Mouse (Mus musculus): ENCODE data around the gene Tgif1.
A peak's percentile ranks its signal among the peaks of the same experiment; 100 is the strongest.
"Not testable (repeated sequence)": the region's sequence is repeated elsewhere in the genome, so short reads cannot be mapped to it uniquely, and the experiment has no call there.

Tgif1 gene

DNA sequence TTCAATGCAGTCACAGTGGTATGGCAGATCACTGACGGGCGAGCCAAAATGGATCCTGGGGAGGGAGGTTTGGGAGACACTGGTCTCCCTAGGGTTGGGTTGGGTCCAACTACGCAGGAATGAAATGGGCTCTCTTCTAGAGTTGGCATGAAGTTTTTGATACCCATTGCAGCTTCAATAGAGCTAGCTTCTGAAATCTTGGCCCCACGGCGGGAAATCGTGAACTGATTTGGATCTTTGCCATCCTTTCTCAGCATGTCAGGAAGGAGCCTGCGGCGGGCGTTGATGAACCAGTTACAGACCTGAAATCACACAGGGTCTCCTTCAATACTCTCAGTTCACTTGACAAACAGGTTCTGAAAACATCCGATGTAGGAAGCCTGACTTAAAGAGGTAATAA, 8.4 kb downstream of the Tgif1 start:
- peak; percentile 65 for DNase-seq (ENCODE audit: inconsistent ontology term)

GRCm38 (mm10) chr17:70843252-70843651, 10.1 kb downstream of the Tgif1 start:
- DNase-seq (ENCODE audit: inconsistent ontology term), result no peak

DNA sequence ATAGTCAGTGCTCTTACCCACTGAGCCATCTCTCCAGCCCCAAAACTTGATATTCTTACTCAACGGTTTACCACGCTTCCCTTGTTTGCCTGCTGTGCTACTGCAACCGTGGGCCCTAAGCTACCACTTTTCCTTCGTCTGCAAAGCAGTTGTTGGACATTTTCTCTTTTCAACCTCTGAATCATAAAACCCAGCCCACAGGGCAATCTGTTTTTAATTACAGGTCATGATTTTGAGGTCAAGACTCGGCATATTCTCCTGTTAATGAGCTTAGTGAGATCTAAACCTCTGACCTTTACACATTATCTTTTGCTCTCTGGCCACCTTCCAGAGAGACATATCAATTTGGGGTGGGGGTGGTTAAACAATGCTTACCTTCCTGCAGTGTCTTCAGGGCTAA, 14.8 kb downstream of the Tgif1 start:
- no peak for DNase-seq (ENCODE audit: inconsistent ontology term)

GRCm38 (mm10) chr17:70838031-70838430, 15.3 kb downstream of the Tgif1 start:
- DNase-seq (ENCODE audit: inconsistent ontology term), result no peak

- DNase-seq (ENCODE audit: inconsistent ontology term), result not testable (repeated sequence)
Observed at GRCm38 (mm10) chr17:70837474-70837873, 15.9 kb downstream of the Tgif1 start.

DNA sequence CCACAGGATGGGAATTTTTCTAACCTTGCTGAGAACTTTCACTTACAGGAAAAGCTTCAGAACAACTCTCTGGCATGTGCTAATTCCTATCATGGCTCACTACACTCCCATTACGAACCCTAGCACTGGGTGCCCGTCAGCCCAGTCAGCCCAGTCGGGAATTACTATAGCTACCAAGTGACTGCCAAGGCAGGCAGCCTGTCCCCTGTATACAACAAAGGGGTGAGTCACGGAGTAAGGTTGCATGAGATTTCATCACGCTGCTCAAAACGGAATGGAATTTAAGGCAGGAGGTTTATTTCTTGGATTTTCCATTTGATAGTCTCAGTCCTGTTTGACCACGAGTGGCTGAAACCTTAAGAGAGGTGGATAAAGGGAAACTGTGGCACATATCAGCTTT, 16.5 kb downstream of the Tgif1 start:
- DNase-seq (ENCODE audit: inconsistent ontology term), result peak; percentile 90

- peak; percentile 20 for DNase-seq (ENCODE audit: inconsistent ontology term)
Observed at GRCm38 (mm10) chr17:70835071-70835790, 18.1 kb downstream of the Tgif1 start.

DNA sequence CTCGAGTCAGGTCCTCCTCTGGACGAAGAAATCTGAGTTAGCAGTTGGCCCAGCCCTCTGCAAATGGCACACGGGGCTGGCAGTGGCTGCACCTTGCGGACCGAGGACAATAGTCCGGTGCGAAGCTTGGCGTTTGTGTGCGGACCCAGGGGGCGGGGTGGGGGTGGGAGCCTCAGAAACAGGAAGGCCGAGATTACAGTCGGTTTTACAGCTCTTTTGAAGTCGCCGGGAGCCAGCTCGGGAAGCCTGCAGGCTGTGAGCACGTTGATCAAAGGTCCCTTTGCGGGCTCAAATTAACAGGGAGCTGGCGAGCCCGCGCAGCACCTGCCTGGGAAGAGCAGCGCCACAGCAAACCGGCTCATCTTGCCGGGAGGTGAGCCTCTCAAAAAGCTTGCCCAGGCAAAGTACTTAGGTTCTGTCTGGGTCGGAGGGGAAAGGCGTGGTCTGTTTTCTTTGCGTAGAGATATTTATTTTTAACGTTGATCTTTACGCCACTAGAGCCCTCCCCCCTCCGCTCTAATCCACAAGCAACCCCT, 18.8 kb downstream of the Tgif1 start:
- peak; percentile 65 for DNase-seq (ENCODE audit: inconsistent ontology term)

GRCm38 (mm10) chr17:70832544-70832943, 20.8 kb downstream of the Tgif1 start:
- no peak for DNase-seq (ENCODE audit: inconsistent ontology term)

- DNase-seq (ENCODE audit: inconsistent ontology term), result no peak
Observed at GRCm38 (mm10) chr17:70831591-70831990, 21.8 kb downstream of the Tgif1 start.

DNA sequence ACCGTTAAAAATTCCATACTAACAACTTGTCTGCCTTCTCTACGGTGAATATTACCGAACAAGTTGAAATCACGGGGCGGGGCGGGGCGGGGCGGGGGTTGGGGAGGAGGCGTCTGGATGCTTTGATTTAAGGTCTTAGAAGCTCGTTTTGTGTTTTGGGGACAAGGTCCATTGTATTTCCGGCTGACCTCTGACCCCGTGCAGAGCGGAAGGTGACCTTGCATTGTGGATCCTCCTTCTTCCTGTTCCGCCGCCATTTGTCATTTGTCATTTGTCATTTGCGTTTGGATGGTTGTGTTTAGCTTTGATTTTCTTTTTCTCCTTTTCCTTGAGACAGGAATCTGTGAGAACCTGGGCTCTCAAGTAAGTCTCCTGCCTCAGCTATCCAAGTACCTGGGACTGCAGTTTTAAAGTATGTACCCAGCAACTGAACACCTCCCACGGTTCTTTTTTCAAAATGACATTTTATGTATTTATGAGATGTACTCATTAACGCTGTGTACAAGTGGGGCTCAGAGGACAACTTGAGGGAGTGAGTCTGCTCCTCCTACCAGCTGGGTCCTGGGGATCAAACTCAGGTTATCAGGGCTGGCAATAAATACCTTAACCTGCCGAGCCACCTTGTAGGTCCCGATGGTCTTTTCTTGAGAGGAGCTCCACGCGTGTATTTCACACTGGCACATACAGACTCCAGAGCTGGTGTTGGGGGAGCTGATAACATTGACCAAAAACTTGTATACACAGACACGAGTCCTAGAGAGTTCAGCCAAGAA, 23.2 kb downstream of the Tgif1 start:
- no peak for DNase-seq (ENCODE audit: inconsistent ontology term)

GRCm38 (mm10) chr17:70829217-70829616, 24.1 kb downstream of the Tgif1 start:
- DNase-seq (ENCODE audit: inconsistent ontology term), result no peak

GRCm38 (mm10) chr17:70828569-70828968, 24.8 kb downstream of the Tgif1 start:
- no peak for DNase-seq (ENCODE audit: inconsistent ontology term)

DNA sequence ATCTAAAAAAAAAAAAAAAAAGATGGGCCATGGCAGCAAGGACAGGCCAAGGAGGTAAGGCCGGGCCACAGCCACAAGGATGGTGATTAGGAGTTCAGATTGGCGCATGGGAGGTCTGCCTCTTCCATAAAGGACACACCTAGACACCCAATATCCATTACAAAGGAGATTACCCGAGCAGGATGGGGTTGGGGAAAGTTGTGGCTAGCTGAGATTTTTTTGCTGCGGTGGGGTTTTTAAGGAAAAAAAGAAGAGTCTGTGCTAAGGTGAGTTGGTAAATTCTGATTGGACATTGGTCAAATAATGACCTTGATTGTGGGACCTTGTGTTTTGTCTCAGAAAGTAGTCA, 25.2 kb downstream of the Tgif1 start:
- DNase-seq (ENCODE audit: inconsistent ontology term), result no peak

- not testable (repeated sequence) for DNase-seq (ENCODE audit: inconsistent ontology term)
Observed at GRCm38 (mm10) chr17:70827463-70828179, 25.7 kb downstream of the Tgif1 start.

GRCm38 (mm10) chr17:70826227-70826626, 27.1 kb downstream of the Tgif1 start:
- DNase-seq (ENCODE audit: inconsistent ontology term), result no peak

DNA sequence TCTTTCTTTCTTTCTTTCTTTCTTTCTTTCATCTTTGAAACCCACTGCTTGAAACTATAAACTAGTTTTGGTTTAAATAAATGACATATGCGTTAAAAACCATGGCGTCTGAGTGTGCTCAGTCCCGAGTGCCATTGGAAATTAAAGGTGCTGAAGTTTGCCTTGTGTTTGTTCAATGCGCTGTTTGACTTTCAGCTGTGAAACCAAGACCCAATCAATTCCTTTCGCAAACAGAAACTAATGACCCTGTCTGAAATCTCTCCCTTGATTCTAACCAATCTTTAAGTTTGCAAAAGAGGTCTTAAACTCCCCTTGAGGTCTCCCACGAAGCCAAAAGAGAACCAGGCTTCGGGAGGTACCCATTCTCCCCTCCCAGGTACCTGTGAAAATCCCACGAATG, 30.3 kb downstream of the Tgif1 start:
- no peak for DNase-seq (ENCODE audit: inconsistent ontology term)

- DNase-seq (ENCODE audit: inconsistent ontology term), result peak; percentile 29
Observed at GRCm38 (mm10) chr17:70817862-70818451, 35.4 kb downstream of the Tgif1 start.

DNA sequence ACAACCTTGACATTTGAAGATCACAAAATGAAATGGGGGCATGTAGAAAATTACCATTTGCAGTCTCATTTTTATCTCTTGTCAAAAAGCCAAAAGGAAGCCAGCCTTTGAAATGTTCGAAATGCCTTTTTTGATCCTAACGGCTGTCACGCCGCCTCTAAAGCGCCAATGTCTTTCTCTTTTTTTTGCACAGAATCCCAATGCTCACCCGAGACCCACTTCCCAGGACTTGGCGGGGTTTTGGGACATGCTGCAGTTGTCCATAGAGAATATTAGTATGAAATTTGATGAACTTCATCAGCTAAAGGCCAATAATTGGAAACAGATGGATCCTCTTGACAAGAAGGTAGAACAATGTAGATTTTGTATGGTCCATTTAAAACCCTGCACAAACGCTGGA, 38.3 kb downstream of the Tgif1 start:
- no peak for DNase-seq (ENCODE audit: inconsistent ontology term)

- no peak for DNase-seq (ENCODE audit: inconsistent ontology term)
Observed at GRCm38 (mm10) chr17:70810795-70811194, 42.6 kb downstream of the Tgif1 start.

DNA sequence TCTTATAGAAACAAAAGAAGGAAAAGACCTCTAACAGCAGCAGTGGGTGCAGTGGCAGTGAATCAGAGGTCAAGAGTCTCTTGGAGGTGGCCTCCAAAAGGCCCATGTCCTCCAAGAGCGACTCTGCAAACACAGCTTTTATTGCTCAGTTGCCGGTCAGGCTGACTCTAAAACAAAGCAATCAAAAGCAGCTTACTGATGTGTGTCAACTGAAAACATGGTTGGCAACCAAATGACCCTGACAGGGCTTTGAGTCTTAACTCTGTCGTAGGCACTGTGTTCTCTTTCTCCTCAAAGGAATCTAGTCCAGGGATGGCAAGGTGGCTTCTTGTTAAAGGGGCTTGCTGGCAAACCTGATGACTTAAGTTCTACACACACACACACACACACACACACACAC, 43.6 kb downstream of the Tgif1 start:
- DNase-seq (ENCODE audit: inconsistent ontology term), result no peak

DNA sequence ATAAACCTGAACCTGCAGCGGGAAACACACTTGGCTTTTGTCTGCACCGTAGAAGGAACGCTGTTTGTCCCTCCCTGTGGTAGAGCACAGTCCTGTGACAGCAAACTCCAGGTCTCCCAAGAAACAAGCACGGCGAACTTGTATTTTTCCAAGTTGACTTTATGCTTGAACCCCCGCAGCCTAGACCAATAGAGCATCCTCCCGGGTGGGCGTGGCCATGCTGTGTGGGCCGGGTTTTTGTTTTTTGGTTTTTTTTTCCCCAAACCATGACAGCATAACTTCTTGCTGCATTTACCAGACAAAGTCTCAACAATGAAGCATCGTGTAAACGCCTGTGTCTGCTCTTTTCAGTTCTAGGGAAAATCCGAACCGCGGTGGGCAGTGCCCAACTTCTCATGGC, 44.5 kb downstream of the Tgif1 start:
- no peak for DNase-seq (ENCODE audit: inconsistent ontology term)

Measured in Muller cell, postnatal 12 days (primary cell).